Mouse (Mus musculus): ENCODE results near the gene Kiss1.

Kiss1 gene

GRCm38 (mm10) chr1:133362103-133362502 lies 40.4 kb downstream of the Kiss1 start:
- no peak for DNase-seq (ENCODE audit: low read depth, low spot score)

GRCm38 (mm10) chr1:133363276-133364021 lies 41.8 kb downstream of the Kiss1 start, which contains the start of gene Etnk2:
Etnk2 (plus strand) TSS chr1:133363572.
- no peak for DNase-seq (ENCODE audit: low read depth, low spot score)

- DNase-seq (ENCODE audit: low read depth, low spot score) = no peak
These were observed 42.5 kb downstream of the Kiss1 start for GRCm38 (mm10) chr1:133364022-133364630.

GRCm38 (mm10) chr1:133364890-133365289 lies 43.2 kb downstream of the Kiss1 start:
- no peak for DNase-seq (ENCODE audit: low read depth, low spot score)

- no peak for DNase-seq (ENCODE audit: low read depth, low spot score)
These were observed 45.4 kb downstream of the Kiss1 start for GRCm38 (mm10) chr1:133366951-133367605.

GRCm38 (mm10) chr1:133367606-133368488 lies 46.2 kb downstream of the Kiss1 start:
- DNase-seq (ENCODE audit: low read depth, low spot score) = no peak

GRCm38 (mm10) chr1:133368644-133369043 lies 47.0 kb downstream of the Kiss1 start:
- DNase-seq (ENCODE audit: low read depth, low spot score) = no peak

GRCm38 (mm10) chr1:133370352-133370751 lies 48.7 kb downstream of the Kiss1 start:
- no peak for DNase-seq (ENCODE audit: low read depth, low spot score)

GRCm38 (mm10) chr1:133371431-133371830 lies 49.8 kb downstream of the Kiss1 start:
- no peak for DNase-seq (ENCODE audit: low read depth, low spot score)

- DNase-seq (ENCODE audit: low read depth, low spot score) = no peak
These were observed 50.4 kb downstream of the Kiss1 start for GRCm38 (mm10) chr1:133372113-133372512.

- no peak for DNase-seq (ENCODE audit: low read depth, low spot score)
These were observed 54.1 kb downstream of the Kiss1 start for GRCm38 (mm10) chr1:133375696-133376346.

- no peak for DNase-seq (ENCODE audit: low read depth, low spot score)
These were observed 55.9 kb downstream of the Kiss1 start for GRCm38 (mm10) chr1:133377547-133377946.

Measured in brain, embryonic 18.5 days (tissue).